Comparison of ENCODE assay signal across 10 mouse cellular contexts in the genomic region with DNA sequence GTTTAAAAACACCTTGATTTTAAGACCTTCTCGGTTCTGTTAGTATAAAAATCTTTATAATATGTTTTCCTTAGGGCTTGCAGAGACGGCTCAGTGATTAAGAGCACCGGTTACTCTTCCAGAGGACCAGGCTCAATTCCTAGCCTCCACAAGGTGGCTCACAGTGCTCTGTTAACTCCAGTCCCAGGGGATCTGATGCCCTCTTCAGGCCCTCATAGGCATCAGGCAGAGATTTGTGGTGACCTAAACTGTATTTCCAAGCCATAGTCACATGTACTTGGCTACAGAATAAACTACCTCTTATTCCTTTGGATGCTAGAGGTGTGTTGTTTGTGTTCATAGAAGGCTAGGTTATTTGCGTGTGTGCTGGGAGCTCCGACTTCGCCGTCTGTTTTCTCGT.
DNase-seq lines count a peak whose midpoint lies in the region; ATAC-seq and TF ChIP-seq lines count a peak whose summit lies in the region.
"Had no signal": no experiment of that assay in that cellular context is flagged by ENCODE, and none has a peak within 500 bp of the region (broad histone marks: within the 10 kb centered on the region; RNA-seq: fewer than 3 reads in every experiment).

No protein-coding gene starts in this region.

- H3K9ac ChIP-seq in liver, adult 2 months (ENCODE audit: low read depth, low read length), result no peak overlapping the region
- no peak overlapping the region for H3K9ac ChIP-seq in liver, embryonic 12.5 days

- peak; percentile 44; the same call in 1 of the 2 replicates for TF ChIP-seq CTCF in liver, adult 2 months (IDR thresholded peaks at IDR 0.05; ENCODE audit: low read depth, low read length)
- 0 out of 2 replicates have a peak, but pooled peaks have one; percentile 20 for TF ChIP-seq CTCF in bone marrow macrophage, adult 2 months (IDR thresholded peaks at IDR 0.05; ENCODE audit: low read depth, low read length)

- H3K27ac ChIP-seq in liver, adult 2 months (replicated peaks; ENCODE audit: insufficient read depth, low read depth, low read length), result no peak overlapping the region
- no peak overlapping the region for H3K27ac ChIP-seq in liver, embryonic 12.5 days
- no peak overlapping the region for H3K27ac ChIP-seq in bone marrow macrophage, adult 2 months (ENCODE audit: insufficient read depth, low read depth, low read length)

- H3K36me3 ChIP-seq in liver, adult 2 months (ENCODE audit: control insufficient read depth, insufficient read depth, low read length), result no peaks in the 10 kb centered on the region
- H3K36me3 ChIP-seq in liver, embryonic 12.5 days, result no peaks in the 10 kb centered on the region

- no peak for ATAC-seq in liver, embryonic 12.5 days
- ATAC-seq: CD4-positive, CD25-positive, alpha-beta regulatory T cell, adult 4 months had no signal

- no peaks in the 10 kb centered on the region for H3K27me3 ChIP-seq in liver, adult 2 months (ENCODE audit: control insufficient read depth, insufficient read depth, low read length)
- H3K27me3 ChIP-seq in liver, embryonic 12.5 days (replicated peaks), result no peaks in the 10 kb centered on the region; the same call in 1 of the 2 replicates

- 0 out of 2 replicates have a peak, but pooled peaks cover 3% of the 10 kb centered on the region for H3K4me1 ChIP-seq in liver, adult 2 months (ENCODE audit: control insufficient read depth, insufficient read depth, low read length)
- no peaks in the 10 kb centered on the region; the same call in 1 of the 2 replicates for H3K4me1 ChIP-seq in liver, embryonic 12.5 days
- no peaks in the 10 kb centered on the region for H3K4me1 ChIP-seq in bone marrow macrophage, adult 2 months (ENCODE audit: control insufficient read depth, insufficient read depth, low read length)

- H3K79me2 ChIP-seq in liver, adult 2 months (ENCODE audit: control insufficient read depth, insufficient read depth, low read length), result no peaks in the 10 kb centered on the region

- DNase-seq in embryo, embryonic 11 days, result peak; percentile 36
- DNase-seq in embryo, embryonic 10.5 days (ENCODE audit: low spot score), result no peak
- DNase-seq in liver, adult 2 months (ENCODE audit: extremely low read depth, low read depth, low spot score), result peak; percentile 24
- peak; percentile 40 for DNase-seq in retina, embryonic 14.5 days (ENCODE audit: low spot score)
- DNase-seq in thymus, postnatal 4 days, result no peak
- DNase-seq in adrenal gland, postnatal 36 days, result no peak
- DNase-seq: lung, postnatal 14 days had no signal

- H3K4me2 ChIP-seq in liver, embryonic 12.5 days, result no peak overlapping the region

- 73% methylated on average over 8 of the region's 8 CpGs for WGBS in liver, adult 2 months
- 58% methylated on average over 8 of the region's 8 CpGs for WGBS in liver, embryonic 12.5 days (ENCODE audit: insufficient replicate concordance)

- H3K9me3 ChIP-seq in liver, embryonic 12.5 days (replicated peaks), result no peaks in the 10 kb centered on the region

- H3K4me3 ChIP-seq in liver, adult 2 months (ENCODE audit: insufficient read depth, low read depth, low read length), result no peak overlapping the region
- H3K4me3 ChIP-seq in liver, embryonic 12.5 days, result no peak overlapping the region
- no peak overlapping the region for H3K4me3 ChIP-seq in bone marrow macrophage, adult 2 months (ENCODE audit: insufficient read depth, low read length)

- TF ChIP-seq POLR2A in liver, adult 2 months (IDR thresholded peaks at IDR 0.05; ENCODE audit: extremely low read depth, insufficient read depth, low read length), result no peak
- TF ChIP-seq POLR2A in bone marrow macrophage, adult 2 months (IDR thresholded peaks at IDR 0.05; ENCODE audit: borderline replicate concordance, low read depth, low read length), result no peak

Comparison
In these comparisons a context has a peak if more than half of its experiments do, and no peak if none do; other contexts are left out.
1. DNase-seq: peak in embryo, embryonic 11 days (single experiment), liver, adult 2 months (single experiment) and retina, embryonic 14.5 days (single experiment); none in embryo, embryonic 10.5 days (single experiment), thymus, postnatal 4 days (single experiment) and adrenal gland, postnatal 36 days (0 of 2).